Mouse (Mus musculus) MEL (cell line): ENCODE measurements around the gene Mgat5. TPM values are rescaled to one million over a fixed set of nuclear protein-coding genes. Genes with fewer than 3 reads are reported as not detected.

ENCODE experiments used
- DNase-seq: peaks from one replicate; pipeline ENCODE4 v3.0.0; 2011; ENCODE audit warnings: low read depth, low spot score
- H3K27ac ChIP-seq: 2 replicates; pipeline ENCODE4 v1.5.1; 2012; ENCODE audit warnings: low read depth, mild to moderate bottlenecking, control low read depth, low read length, moderate library complexity; ENCODE audit not compliant: control insufficient read depth
- H3K27me3 ChIP-seq, 2 experiments: fragments of 150-350 bp in 1 of 2; sonication (generic) in 1 of 2; 2 replicates each; pipeline ENCODE4 v1.6.1; 2012; ENCODE audit warnings: low read length in 2 of 2, mild to moderate bottlenecking in 2 of 2, improper control_type of control experiment in 1 of 2, moderate library complexity in 1 of 2; ENCODE audit not compliant: insufficient read depth in 2 of 2, control insufficient read depth in 1 of 2
- H3K36me3 ChIP-seq, 2 experiments: 2 replicates each; pipeline ENCODE4 v1.6.1; 2012 to 2014; ENCODE audit warnings: low read length in 2 of 2, improper control_type of control experiment in 1 of 2, inconsistent platforms in 1 of 2, mild to moderate bottlenecking in 1 of 2; ENCODE audit not compliant: insufficient read depth in 2 of 2, control insufficient read depth in 1 of 2
- H3K4me1 ChIP-seq, 2 experiments: fragments of 150-350 bp in 1 of 2; sonication (generic) in 1 of 2; 2 replicates each; pipeline ENCODE4 v1.6.1; 2012; ENCODE audit warnings: low read length in 2 of 2, improper control_type of control experiment in 1 of 2, mild to moderate bottlenecking in 1 of 2; ENCODE audit not compliant: insufficient read depth in 2 of 2, control insufficient read depth in 1 of 2
- H3K4me3 ChIP-seq, 2 experiments: fragments of 150-350 bp in 1 of 2; sonication (generic) in 1 of 2; 2 replicates each; pipeline ENCODE4 v1.5.1; 2012; ENCODE audit warnings: low read depth in 2 of 2, low read length in 2 of 2, mild to moderate bottlenecking in 2 of 2, moderate library complexity in 2 of 2, control low read depth in 1 of 2, improper control_type of control experiment in 1 of 2; ENCODE audit not compliant: control insufficient read depth in 1 of 2, insufficient read depth in 1 of 2
- H3K79me2 ChIP-seq: 2 replicates; pipeline ENCODE4 v1.6.1; 2012; ENCODE audit warnings: mild to moderate bottlenecking, low read length, moderate library complexity; ENCODE audit not compliant: control insufficient read depth, poor library complexity, insufficient read depth
- H3K9ac ChIP-seq: 2 replicates; pipeline ENCODE4 v1.6.1; 2012; ENCODE audit warnings: low read depth, mild to moderate bottlenecking, control low read depth, low read length, moderate library complexity; ENCODE audit not compliant: control insufficient read depth, poor library complexity, severe bottlenecking
- H3K9me3 ChIP-seq: fragments of 150-350 bp; sonication (generic); replicated peaks from 2 replicates; pipeline ENCODE4 v1.6.1; 2012; ENCODE audit warnings: mild to moderate bottlenecking, low read length, improper control_type of control experiment, moderate library complexity; ENCODE audit not compliant: insufficient read depth
- CHD1 ChIP-seq: IDR thresholded peaks from 2 replicates; pipeline ENCODE4 v1.6.1; 2012; ENCODE audit warnings: low read depth, mild to moderate bottlenecking, inconsistent platforms, low read length, improper control_type of control experiment
- CHD2 ChIP-seq: IDR thresholded peaks from 2 replicates; pipeline ENCODE4 v1.6.1; 2011; ENCODE audit warnings: low read length, improper control_type of control experiment
- ELF1 ChIP-seq: IDR thresholded peaks from 2 replicates; pipeline ENCODE4 v1.6.1; 2014; ENCODE audit warnings: low read depth, mild to moderate bottlenecking, inconsistent platforms, low read length, improper control_type of control experiment, moderate library complexity
- HCFC1 ChIP-seq: IDR thresholded peaks from 2 replicates; pipeline ENCODE4 v1.6.1; 2012; ENCODE audit warnings: low read depth, mild to moderate bottlenecking, inconsistent platforms, low read length, improper control_type of control experiment, moderate library complexity
- KAT2A ChIP-seq: conservative IDR thresholded peaks from 2 replicates; pipeline ENCODE4 v1.6.1; 2012; ENCODE audit warnings: low read depth, low read length, improper control_type of control experiment, inconsistent platforms
- POLR2AphosphoS2 ChIP-seq: IDR thresholded peaks from 2 replicates; pipeline ENCODE4 v1.6.1; 2011; ENCODE audit warnings: low read length, improper control_type of control experiment
- RAD21 ChIP-seq: IDR thresholded peaks from 2 replicates; pipeline ENCODE4 v1.6.1; 2011; ENCODE audit warnings: mild to moderate bottlenecking, low read depth, low read length, improper control_type of control experiment
- RCOR1 ChIP-seq: IDR thresholded peaks from 2 replicates; pipeline ENCODE4 v1.6.1; 2012; ENCODE audit warnings: low read depth, mild to moderate bottlenecking, inconsistent platforms, low read length, improper control_type of control experiment
- SIN3A ChIP-seq: IDR thresholded peaks from 2 replicates; pipeline ENCODE4 v1.6.1; 2012; ENCODE audit warnings: low read length, improper control_type of control experiment, inconsistent platforms
- SMC3 ChIP-seq: IDR thresholded peaks from 2 replicates; pipeline ENCODE4 v1.6.1; 2011; ENCODE audit warnings: low read depth, low read length, improper control_type of control experiment
- TBP ChIP-seq: IDR thresholded peaks from 2 replicates; pipeline ENCODE4 v1.8.0; 2011; ENCODE audit warnings: low read depth, low read length, improper control_type of control experiment
- USF1 ChIP-seq: IDR thresholded peaks from 2 replicates; pipeline ENCODE4 v1.6.1; 2014; ENCODE audit warnings: low read depth, mild to moderate bottlenecking, inconsistent platforms, low read length, improper control_type of control experiment, moderate library complexity
- ZNF384 ChIP-seq: IDR thresholded peaks from 2 replicates; pipeline ENCODE4 v1.6.1; 2012; ENCODE audit warnings: low read depth, mild to moderate bottlenecking, inconsistent platforms, low read length, improper control_type of control experiment
- polyA plus RNA-seq, 2 experiments: library from polyadenylated mRNA; stranded (reverse) in 1 of 2; unstranded in 1 of 2; fragments of >175 nt in 1 of 2; fragments of >200 nt in 1 of 2; gene quantifications; 2 replicates each; pipeline versions ENCODE4 v1.2.1 to v1.2.4; 2012; ENCODE audit warnings: low replicate concordance in 2 of 2, low read depth in 1 of 2; ENCODE audit not compliant: insufficient read length in 2 of 2, insufficient read depth in 1 of 2, missing spikeins in 1 of 2
- total RNA-seq: library from RNA; depleted of rRNA; stranded (reverse); fragments of 300-350 nt; gene quantifications from 2 replicates; pipeline ENCODE4 v1.2.3, GENCODE M21; 2012

Gene Mgat5
- total and polyA plus RNA-seq, 3 experiments, result 6.9 to 9.5 TPM; not detected in 1

DNA sequence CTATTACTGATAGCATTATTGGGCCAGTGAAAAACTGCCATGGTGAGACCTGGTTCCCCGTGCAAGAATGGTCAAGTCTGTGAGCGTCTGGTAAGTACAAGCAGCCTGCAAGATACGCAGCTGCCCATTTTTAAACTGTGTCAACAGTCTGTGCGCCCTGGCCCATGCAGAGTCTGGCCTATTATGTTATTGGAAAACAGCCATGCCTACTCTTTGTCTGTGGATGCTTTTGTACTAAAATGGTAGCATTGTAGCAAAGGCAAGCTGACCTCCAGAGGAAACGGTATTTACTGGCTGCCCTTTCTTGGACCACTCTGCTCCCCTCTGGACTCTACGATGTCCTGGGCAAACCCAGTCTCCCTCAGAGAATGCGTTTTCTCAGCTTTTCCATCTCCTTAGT lies 209.7 kb downstream of the Mgat5 start:
- Histone ChIP-seq H3K27me3 (no peaks in the 10 kb centered on the region), H3K36me3 (peaks cover 0 to 5% of the 10 kb centered on the region in 2 experiments; a peak in 2 of 4 replicates), H3K4me1 (no peaks in the 10 kb centered on the region), H3K9ac (no peak overlapping the region), H3K9me3 (no peaks in the 10 kb centered on the region), H3K79me2 (no peaks in the 10 kb centered on the region), H3K4me3 (no peak overlapping the region), H3K27ac (no peak overlapping the region)
- TF ChIP-seq SMC3, result no peak
- no peak for TF ChIP-seq ZNF384
- no peak for TF ChIP-seq TBP
- no peak for DNase-seq

DNA sequence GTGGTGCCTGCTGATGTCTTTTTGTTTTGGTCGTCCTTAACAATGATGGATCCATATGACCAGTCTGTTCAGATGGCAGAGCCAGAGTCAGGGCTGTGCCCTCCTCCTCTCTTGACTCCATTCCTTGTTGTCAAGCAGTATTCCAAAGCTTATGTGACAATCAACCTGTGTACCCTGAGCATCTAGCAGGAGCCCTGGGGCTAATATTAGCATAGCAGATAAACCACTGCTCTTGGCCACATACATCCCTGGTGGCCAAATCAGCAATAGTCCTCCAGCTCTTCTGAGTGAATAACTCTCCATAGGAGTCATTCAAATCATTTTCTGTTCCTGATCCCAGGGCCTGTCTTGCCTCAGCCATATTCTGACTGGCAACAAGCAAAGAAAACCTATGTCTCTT lies 211.1 kb downstream of the Mgat5 start:
- Histone ChIP-seq H3K4me1 (no peaks in the 10 kb centered on the region), H3K27ac (no peak overlapping the region), H3K4me3 (no peak overlapping the region), H3K27me3 (no peaks in the 10 kb centered on the region), H3K79me2 (no peaks in the 10 kb centered on the region), H3K9me3 (no peaks in the 10 kb centered on the region), H3K36me3 (peaks cover 0 to 5% of the 10 kb centered on the region in 2 experiments; a peak in 2 of 4 replicates), H3K9ac (no peak overlapping the region)
- no peak for TF ChIP-seq CHD1
- TF ChIP-seq KAT2A, result no peak
- no peak for TF ChIP-seq TBP
- no peak for TF ChIP-seq HCFC1
- no peak for TF ChIP-seq ELF1
- TF ChIP-seq RCOR1, result no peak
- TF ChIP-seq CHD2, result no peak
- DNase-seq, result no peak

DNA sequence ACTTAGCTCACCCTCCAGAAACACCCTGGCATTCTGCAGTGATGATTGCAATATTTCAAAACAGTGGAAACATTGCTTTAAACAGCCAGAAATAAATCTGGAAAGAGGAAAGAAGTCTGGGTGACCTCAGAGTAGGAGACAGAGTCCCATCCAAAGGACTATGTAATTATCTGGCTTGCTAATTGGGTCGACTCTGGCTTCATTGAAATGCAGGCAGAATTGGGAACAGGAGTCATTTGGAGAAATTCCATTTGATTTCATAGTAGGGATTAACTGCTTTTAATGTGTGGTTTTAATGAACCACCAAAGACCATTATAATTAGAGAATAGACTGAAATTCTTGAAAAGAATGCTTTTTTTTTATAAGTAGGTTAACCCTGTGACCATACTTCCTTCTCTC lies 212.2 kb downstream of the Mgat5 start:
- H3K4me1 ChIP-seq, result no peaks in the 10 kb centered on the region
- H3K36me3 ChIP-seq, result peaks cover 0 to 5% of the 10 kb centered on the region in 2 experiments; a peak in 2 of 4 replicates
- no peaks in the 10 kb centered on the region for H3K79me2 ChIP-seq
- H3K9ac ChIP-seq, result no peak overlapping the region
- DNase-seq, result no peak
- no peaks in the 10 kb centered on the region for H3K9me3 ChIP-seq
- H3K27me3 ChIP-seq, result no peaks in the 10 kb centered on the region
- no peak overlapping the region for H3K27ac ChIP-seq
- no peak overlapping the region for H3K4me3 ChIP-seq
- TF ChIP-seq SIN3A (no peak), POLR2AphosphoS2 (no peak), USF1 (no peak), RAD21 (no peak), SMC3 (no peak), KAT2A (no peak)
